Mouse (Mus musculus) left cerebral cortex, postnatal 25 days (tissue): ENCODE results near the gene St6gal1. TPM values are rescaled to one million over a fixed set of nuclear protein-coding genes. Genes with fewer than 3 reads are reported as not detected.

ENCODE experiments used
- DNase-seq, 2 experiments: peaks; one replicate each; pipeline ENCODE4 v3.0.0; 2022; ENCODE audit warnings: low spot score in 2 of 2, mixed read lengths in 1 of 2
- intact Hi-C: fragments of 180-260 bp; cut with DNase I; formaldehyde crosslinking; loops from one replicate; pipeline ENCODE4 v1.15.1; 2025
- total RNA-seq, 2 experiments: library from RNA; stranded (reverse); gene quantifications; 2 replicates each; pipeline ENCODE4 v1.2.3; 2021

St6gal1 gene
- total RNA-seq, 2 experiments from 2014 or later, result 13.1 to 13.5 TPM

- intact Hi-C loops, result no loop called here
- DNase-seq, result no peak
These were observed 19.3 kb downstream of the St6gal1 start for GRCm38 (mm10) chr16:23243726-23244425.

GRCm38 (mm10) chr16:23244486-23244885 lies 19.9 kb downstream of the St6gal1 start:
- DNase-seq, result no peak
- intact Hi-C loops, result no loop called here

- DNase-seq, result no peak
- intact Hi-C loops, result no loop called here
These were observed 24.7 kb downstream of the St6gal1 start for GRCm38 (mm10) chr16:23249285-23249684.

- intact Hi-C loops, result no loop called here
- no peak for DNase-seq
These were observed 25.2 kb downstream of the St6gal1 start for GRCm38 (mm10) chr16:23249762-23250161.

GRCm38 (mm10) chr16:23250556-23251444 lies 26.3 kb downstream of the St6gal1 start:
- peak in 1 of 2 experiments; percentile 37 for DNase-seq
- intact Hi-C loops, result no loop called here

- intact Hi-C loops, result no loop called here
- DNase-seq, result no peak
These were observed 26.9 kb downstream of the St6gal1 start for GRCm38 (mm10) chr16:23251445-23251773.

- intact Hi-C loops, result no loop called here
- no peak for DNase-seq
These were observed 29.1 kb downstream of the St6gal1 start for GRCm38 (mm10) chr16:23253620-23254019.

GRCm38 (mm10) chr16:23254062-23254461 lies 29.5 kb downstream of the St6gal1 start:
- no peak for DNase-seq
- intact Hi-C loops, result no loop called here

GRCm38 (mm10) chr16:23256638-23257037 lies 32.1 kb downstream of the St6gal1 start:
- intact Hi-C loops, result no loop called here
- DNase-seq, result no peak

- DNase-seq, result no peak
- intact Hi-C loops, result no loop called here
These were observed 33.9 kb downstream of the St6gal1 start for GRCm38 (mm10) chr16:23258429-23258822.

- DNase-seq, result no peak
- intact Hi-C loops, result no loop called here
These were observed 34.4 kb downstream of the St6gal1 start for GRCm38 (mm10) chr16:23258823-23259457.

GRCm38 (mm10) chr16:23259580-23259979 lies 35.0 kb downstream of the St6gal1 start:
- intact Hi-C loops, result no loop called here
- DNase-seq, result no peak

GRCm38 (mm10) chr16:23262131-23262768 lies 37.7 kb downstream of the St6gal1 start:
- intact Hi-C loops, result no loop called here
- no peak for DNase-seq

GRCm38 (mm10) chr16:23262846-23263245 lies 38.3 kb downstream of the St6gal1 start:
- intact Hi-C loops, result no loop called here
- DNase-seq, result no peak

- DNase-seq, result no peak
- intact Hi-C loops, result no loop called here
These were observed 40.5 kb downstream of the St6gal1 start for GRCm38 (mm10) chr16:23264999-23265398.

- DNase-seq, result no peak
- intact Hi-C loops, result no loop called here
These were observed 40.9 kb downstream of the St6gal1 start for GRCm38 (mm10) chr16:23265481-23265880.

- intact Hi-C loops, result no loop called here
- DNase-seq, result no peak
These were observed 41.8 kb downstream of the St6gal1 start for GRCm38 (mm10) chr16:23266293-23266692.

- intact Hi-C loops, result no loop called here
- DNase-seq, result no peak
These were observed 42.4 kb downstream of the St6gal1 start for GRCm38 (mm10) chr16:23266896-23267295.

- intact Hi-C loops, result no loop called here
- DNase-seq, result no peak
These were observed 43.7 kb downstream of the St6gal1 start for GRCm38 (mm10) chr16:23268231-23268630.
